Mouse (Mus musculus) ES-Bruce4 (cell line): ENCODE results near the gene Hfe2. TPM values are rescaled to one million over a fixed set of nuclear protein-coding genes. Genes with fewer than 3 reads are reported as not detected.
"Not testable (repeated sequence)": the region's sequence is repeated elsewhere in the genome, so short reads cannot be mapped to it uniquely, and the experiment has no call there.

Experiments
- H3K27ac ChIP-seq: 2 replicates; pipeline ENCODE4 v1.5.1; 2012; ENCODE audit warnings: low read length, inconsistent platforms; ENCODE audit not compliant: insufficient read depth
- H3K27me3 ChIP-seq: 2 replicates; pipeline ENCODE4 v1.6.1; 2012; ENCODE audit warnings: mild to moderate bottlenecking, low read length, inconsistent platforms; ENCODE audit not compliant: control insufficient read depth, poor library complexity, insufficient read depth, severe bottlenecking
- H3K36me3 ChIP-seq: 2 replicates; pipeline ENCODE4 v1.6.1; 2012; ENCODE audit warnings: inconsistent platforms, mild to moderate bottlenecking, low read length, moderate library complexity; ENCODE audit not compliant: control insufficient read depth, poor library complexity, insufficient read depth, severe bottlenecking
- H3K4me1 ChIP-seq: one replicate; pipeline ENCODE4 v1.8.1; 2011; ENCODE audit warnings: low read length; ENCODE audit not compliant: control insufficient read depth, insufficient read depth
- H3K4me3 ChIP-seq: 2 replicates; pipeline ENCODE4 v1.5.1; 2011; ENCODE audit warnings: low read depth, mild to moderate bottlenecking, low read length
- H3K9ac ChIP-seq: 2 replicates; pipeline ENCODE4 v1.6.1; 2012; ENCODE audit warnings: low read depth, mild to moderate bottlenecking, inconsistent platforms; ENCODE audit not compliant: poor library complexity, severe bottlenecking
- H3K9me3 ChIP-seq: replicated peaks from 2 replicates; pipeline ENCODE4 v1.6.1; 2012; ENCODE audit warnings: mild to moderate bottlenecking, low read length, inconsistent platforms; ENCODE audit not compliant: control insufficient read depth, poor library complexity, insufficient read depth, severe bottlenecking
- CTCF ChIP-seq: IDR thresholded peaks from one replicate; pipeline ENCODE4 v1.8.1; 2011; ENCODE audit warnings: low read depth, low read length
- EP300 ChIP-seq: IDR thresholded peaks from 2 replicates; pipeline ENCODE4 v1.6.1; 2011; ENCODE audit warnings: low read depth, low read length; ENCODE audit not compliant: insufficient read depth
- POLR2A ChIP-seq: IDR thresholded peaks from one replicate; pipeline ENCODE4 v1.8.1; 2011; ENCODE audit warnings: low read length; ENCODE audit not compliant: insufficient read depth
- polyA plus RNA-seq: library from polyadenylated mRNA; stranded (reverse); fragments of >200 nt; gene quantifications from 2 replicates; pipeline ENCODE4 v1.2.4, GENCODE M21; 2011; ENCODE audit warnings: low read depth; ENCODE audit not compliant: missing spikeins, insufficient read depth, insufficient read length

Hfe2 gene
- polyA plus RNA-seq, 1 experiment: 0.88 TPM

GRCm38 (mm10) chr3:96487596-96488289 lies 37.2 kb upstream of the Hfe2 start:
- Histone ChIP-seq H3K27ac (peak overlapping the region; percentile 89), H3K36me3 (no peaks in the 10 kb centered on the region), H3K27me3 (no peaks in the 10 kb centered on the region), H3K4me3 (peak overlapping the region; percentile 48; the same call in 1 of the 2 replicates), H3K9me3 (peaks cover 5% of the 10 kb centered on the region), H3K9ac (peak overlapping the region; percentile 90), H3K4me1 (peaks cover 1% of the 10 kb centered on the region)
- TF ChIP-seq CTCF (peak; percentile 25), EP300 (no peak), POLR2A (no peak)

- H3K4me3 ChIP-seq: peak overlapping the region; percentile 48; the same call in 1 of the 2 replicates
- not testable (repeated sequence) for H3K27ac ChIP-seq, H3K9me3 ChIP-seq, H3K27me3 ChIP-seq, H3K36me3 ChIP-seq, H3K4me1 ChIP-seq
- H3K9ac ChIP-seq: peak overlapping the region; percentile 90
These were observed 36.6 kb upstream of the Hfe2 start for GRCm38 (mm10) chr3:96488290-96488906.

DNA sequence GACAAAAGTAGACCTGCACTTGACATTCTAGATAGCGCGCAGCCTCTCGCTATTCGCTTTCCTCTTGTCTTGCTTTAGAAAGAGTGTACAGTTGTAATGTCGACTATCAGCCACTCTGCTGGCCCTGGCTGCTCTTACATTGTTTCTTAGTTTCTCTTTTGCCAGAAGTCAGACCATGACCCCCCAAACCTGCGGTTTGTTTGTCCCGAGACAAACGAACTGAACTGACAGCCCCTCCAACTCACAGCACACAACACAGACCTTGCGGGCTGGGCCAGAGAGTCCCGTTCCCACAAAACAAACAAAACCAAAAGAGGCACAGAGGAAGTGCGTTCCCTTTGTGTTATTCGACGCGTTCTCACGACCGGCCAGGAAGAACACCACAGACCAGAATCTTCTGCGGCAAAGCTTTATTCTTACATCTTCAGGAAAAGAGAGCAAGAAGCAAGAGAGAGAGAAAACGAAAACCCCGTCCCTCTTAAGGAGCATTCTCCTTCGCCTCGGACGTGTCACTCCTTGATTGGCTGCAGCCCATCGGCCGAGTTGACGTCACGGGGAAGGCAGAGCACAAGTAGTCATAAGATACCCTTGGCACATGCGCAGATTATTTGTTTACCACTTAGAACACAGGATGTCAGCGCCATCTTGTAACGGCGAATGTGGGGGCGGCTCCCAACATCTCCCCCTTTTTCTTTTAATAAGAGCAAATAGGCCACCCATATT lies 35.9 kb upstream of the Hfe2 start:
- peak overlapping the region; percentile 83 for H3K27ac ChIP-seq
- H3K36me3 ChIP-seq, H3K9me3 ChIP-seq, H3K9ac ChIP-seq, H3K4me1 ChIP-seq, H3K27me3 ChIP-seq: not testable (repeated sequence)
- peak overlapping the region; percentile 61 for H3K4me3 ChIP-seq

- not testable (repeated sequence) for H3K4me1 ChIP-seq, H3K36me3 ChIP-seq, H3K9me3 ChIP-seq, H3K9ac ChIP-seq, H3K4me3 ChIP-seq, H3K27me3 ChIP-seq
- H3K27ac ChIP-seq: peak overlapping the region; percentile 83
These were observed 35.3 kb upstream of the Hfe2 start for GRCm38 (mm10) chr3:96489636-96490035.

- H3K27me3 ChIP-seq, H3K27ac ChIP-seq, H3K9me3 ChIP-seq, H3K36me3 ChIP-seq, H3K4me3 ChIP-seq, H3K4me1 ChIP-seq, H3K9ac ChIP-seq: not testable (repeated sequence)
These were observed 30.5 kb upstream of the Hfe2 start for GRCm38 (mm10) chr3:96494456-96494855.

GRCm38 (mm10) chr3:96494912-96495311 lies 30.1 kb upstream of the Hfe2 start:
- Histone ChIP-seq H3K4me3 (no peak overlapping the region), H3K4me1 (no peaks in the 10 kb centered on the region)
- TF ChIP-seq POLR2A: no peak
- no peak for TF ChIP-seq EP300
- no peak for TF ChIP-seq CTCF

More at GRCm38 (mm10) chr3:96494912-96495311, 30.1 kb upstream of the Hfe2 start:
- no peaks in the 10 kb centered on the region for H3K36me3 ChIP-seq
- no peak overlapping the region for H3K27ac ChIP-seq
- no peak overlapping the region for H3K9ac ChIP-seq
- peaks cover 10% of the 10 kb centered on the region for H3K9me3 ChIP-seq
- no peaks in the 10 kb centered on the region for H3K27me3 ChIP-seq
